Mouse (Mus musculus) myocyte (in vitro differentiated cells): ENCODE results near the gene Izumo2. TPM values are rescaled to one million over a fixed set of nuclear protein-coding genes. Genes with fewer than 3 reads are reported as not detected.

Experiments used
- H3K27me3 ChIP-seq: one replicate; pipeline ENCODE4 v1.6.1; 2011; ENCODE audit not compliant: control insufficient read depth, insufficient read depth, insufficient read length
- H3K36me3 ChIP-seq: one replicate; pipeline ENCODE4 v1.6.1; 2011; ENCODE audit not compliant: control insufficient read depth, insufficient read depth
- H3K4me2 ChIP-seq: one replicate; pipeline ENCODE4 v1.6.1; 2011; ENCODE audit warnings: low read depth, control low read depth
- H3K4me3 ChIP-seq: one replicate; pipeline ENCODE4 v1.5.1; 2011; ENCODE audit warnings: mild to moderate bottlenecking, control low read depth, moderate library complexity
- H3K79me2 ChIP-seq: one replicate; pipeline ENCODE4 v1.6.1; 2011; ENCODE audit not compliant: control insufficient read depth, insufficient read depth
- H3ac ChIP-seq: one replicate; pipeline ENCODE4 v1.6.1; 2011; ENCODE audit not compliant: control insufficient read depth, insufficient read length
- CEBPB ChIP-seq: IDR thresholded peaks from 2 replicates; pipeline ENCODE4 v1.6.1; 2011; ENCODE audit warnings: mild to moderate bottlenecking, moderate library complexity; ENCODE audit not compliant: poor library complexity, insufficient read depth, severe bottlenecking
- E2F4 ChIP-seq: IDR thresholded peaks from one replicate; pipeline ENCODE4 v1.6.1; 2011; ENCODE audit warnings: mild to moderate bottlenecking, control low read depth, moderate library complexity; ENCODE audit not compliant: insufficient read depth
- MAX ChIP-seq: IDR thresholded peaks from one replicate; pipeline ENCODE4 v1.6.1; 2011; ENCODE audit warnings: low read depth, mild to moderate bottlenecking, control low read depth
- MYOD1 ChIP-seq, 3 experiments: IDR thresholded peaks; one replicate each; pipeline ENCODE4 v1.6.1; 2011; ENCODE audit warnings: control low read depth in 2 of 3, low read depth in 2 of 3, mild to moderate bottlenecking in 2 of 3, moderate library complexity in 1 of 3; ENCODE audit not compliant: insufficient read length in 2 of 3, control insufficient read depth in 1 of 3
- MYOG ChIP-seq, 3 experiments: IDR thresholded peaks; one replicate each; pipeline ENCODE4 v1.6.1; 2011; ENCODE audit warnings: control low read depth in 2 of 3, low read depth in 2 of 3, mild to moderate bottlenecking in 2 of 3; ENCODE audit not compliant: insufficient read length in 2 of 3, control insufficient read depth in 1 of 3, insufficient read depth in 1 of 3
- POLR2A ChIP-seq: IDR thresholded peaks from one replicate; pipeline ENCODE4 v1.6.1; 2011; ENCODE audit warnings: low read depth, mild to moderate bottlenecking, control low read depth, moderate library complexity; ENCODE audit not compliant: insufficient read length
- POLR2AphosphoS2 ChIP-seq: IDR thresholded peaks from one replicate; pipeline ENCODE4 v1.6.1; 2011; ENCODE audit warnings: low read depth, control low read depth; ENCODE audit not compliant: insufficient read length
- REST ChIP-seq: IDR thresholded peaks from one replicate; pipeline ENCODE4 v1.6.1; 2011; ENCODE audit warnings: mild to moderate bottlenecking, control low read depth, moderate library complexity; ENCODE audit not compliant: insufficient read depth, insufficient read length
- SRF ChIP-seq: IDR thresholded peaks from one replicate; pipeline ENCODE4 v1.6.1; 2011; ENCODE audit warnings: low read depth; ENCODE audit not compliant: control insufficient read depth, insufficient read length
- TCF12 ChIP-seq: IDR thresholded peaks from one replicate; pipeline ENCODE4 v1.6.1; 2011; ENCODE audit warnings: mild to moderate bottlenecking, control low read depth; ENCODE audit not compliant: poor library complexity, insufficient read depth, severe bottlenecking
- TCF3 ChIP-seq: IDR thresholded peaks from one replicate; pipeline ENCODE4 v1.6.1; 2011; ENCODE audit warnings: low read depth, control low read depth; ENCODE audit not compliant: insufficient read length
- USF1 ChIP-seq: IDR thresholded peaks from one replicate; pipeline ENCODE4 v1.6.1; 2011; ENCODE audit warnings: low read depth, mild to moderate bottlenecking, control low read depth, moderate library complexity
- polyA plus RNA-seq: library from polyadenylated mRNA; unstranded; fragments of >200 nt; fragmentation: generic; extraction: Trizol; gene quantifications from one replicate; pipeline ENCODE4 v1.2.1, GENCODE M21; 2012; ENCODE audit warnings: missing spikeins

The Izumo2 gene
- polyA plus RNA-seq: not detected

GRCm38 (mm10) chr7:44708574-44708973, at the start of gene Izumo2:
TSS of gene Izumo2 (plus strand) at chr7:44708742.
- Histone ChIP-seq H3ac (no peak within 1 kb of the TSS), H3K27me3 (no peaks in the 10 kb centered on the region), H3K4me2 (no peak within 1 kb of the TSS), H3K4me3 (no peak within 1 kb of the TSS), H3K79me2 (no peaks in the 10 kb centered on the region), H3K36me3 (no peaks in the 10 kb centered on the region)
- no peak for TF ChIP-seq SRF
- no peak for TF ChIP-seq TCF3
- no peak for TF ChIP-seq TCF12
- no peak for TF ChIP-seq REST
- TF ChIP-seq MAX: no peak
- no peak for TF ChIP-seq E2F4
- TF ChIP-seq USF1: no peak
- no peak for TF ChIP-seq POLR2AphosphoS2

GRCm38 (mm10) chr7:44661219-44661618, 47.3 kb upstream of the Izumo2 start:
- no peaks in the 10 kb centered on the region for H3K36me3 ChIP-seq
- TF ChIP-seq USF1: no peak
- TF ChIP-seq SRF: no peak
- no peak for TF ChIP-seq POLR2A
- no peak for TF ChIP-seq MYOD1 (IDR thresholded peaks at IDR 0.05; ENCODE audit: control insufficient read depth in 1 of 3, insufficient read length in 2 of 3, low read depth in 2 of 3)
- TF ChIP-seq TCF3: no peak
- TF ChIP-seq CEBPB: no peak
- TF ChIP-seq REST: no peak
- TF ChIP-seq MYOG (IDR thresholded peaks at IDR 0.05; ENCODE audit: control insufficient read depth in 1 of 3, insufficient read depth in 1 of 3, insufficient read length in 2 of 3, low read depth in 2 of 3): no peak
- TF ChIP-seq E2F4: no peak
- no peak for TF ChIP-seq MAX
- no peak for TF ChIP-seq POLR2AphosphoS2
- no peak for TF ChIP-seq TCF12
- H3K4me3 ChIP-seq: no peak overlapping the region
- H3K4me2 ChIP-seq: no peak overlapping the region
- H3K27me3 ChIP-seq: peaks cover 14% of the 10 kb centered on the region
- H3K79me2 ChIP-seq: no peaks in the 10 kb centered on the region
- no peak overlapping the region for H3ac ChIP-seq

DNA sequence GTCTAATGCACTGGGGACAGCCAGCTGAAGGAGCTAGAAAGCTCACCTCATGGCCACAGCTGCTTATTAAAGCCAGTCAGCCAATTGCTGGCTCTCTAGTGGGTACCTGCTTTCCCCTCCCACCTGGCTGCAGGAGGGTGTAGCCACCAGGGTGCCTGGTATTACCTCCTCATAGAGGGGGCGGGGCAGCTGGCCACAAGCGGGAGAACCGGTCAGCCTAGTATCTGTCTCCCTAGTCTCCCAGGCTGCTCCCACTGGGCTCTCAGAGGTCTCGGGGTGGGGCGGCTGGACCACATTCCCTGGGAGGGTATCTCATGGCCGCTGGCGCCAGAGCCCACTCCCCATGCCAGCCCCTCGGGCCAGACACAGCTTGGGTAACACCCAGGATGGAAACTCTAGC, 46.4 kb upstream of the Izumo2 start:
- Histone ChIP-seq H3K27me3 (peaks cover 10% of the 10 kb centered on the region), H3ac (no peak overlapping the region), H3K4me3 (no peak overlapping the region), H3K36me3 (no peaks in the 10 kb centered on the region), H3K79me2 (no peaks in the 10 kb centered on the region), H3K4me2 (no peak overlapping the region)
- TF ChIP-seq POLR2AphosphoS2: no peak
- TF ChIP-seq USF1: no peak
- no peak for TF ChIP-seq MAX
- no peak for TF ChIP-seq POLR2A
- TF ChIP-seq MYOD1 (IDR thresholded peaks at IDR 0.05; ENCODE audit: control insufficient read depth in 1 of 3, insufficient read length in 2 of 3, low read depth in 2 of 3): no peak
- no peak for TF ChIP-seq REST
- TF ChIP-seq CEBPB: no peak
- TF ChIP-seq SRF: no peak

DNA sequence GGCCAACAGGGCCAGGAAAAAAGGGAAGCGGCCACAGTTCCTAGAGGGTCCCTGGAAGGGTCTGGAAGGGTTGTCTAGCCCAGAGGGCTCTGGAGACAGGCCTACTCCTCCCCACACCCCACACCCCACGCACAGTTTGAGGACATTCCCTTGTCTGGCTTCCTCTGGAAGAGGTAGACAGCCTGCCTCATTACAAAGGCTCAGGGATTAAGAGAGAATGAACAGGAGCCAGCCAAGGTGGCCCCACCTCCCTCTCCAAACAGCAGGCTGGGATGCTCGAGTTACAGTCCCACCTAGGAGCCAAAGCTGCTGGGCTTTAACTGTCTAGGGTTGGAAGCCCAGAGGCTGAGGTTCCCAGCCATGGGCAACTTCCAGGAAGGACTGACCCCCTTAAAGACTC, 46.0 kb upstream of the Izumo2 start:
- no peak for TF ChIP-seq MYOG (IDR thresholded peaks at IDR 0.05; ENCODE audit: control insufficient read depth in 1 of 3, insufficient read depth in 1 of 3, insufficient read length in 2 of 3, low read depth in 2 of 3)
- Histone ChIP-seq H3ac (no peak overlapping the region), H3K36me3 (no peaks in the 10 kb centered on the region), H3K4me2 (no peak overlapping the region), H3K79me2 (no peaks in the 10 kb centered on the region), H3K4me3 (no peak overlapping the region), H3K27me3 (peaks cover 6% of the 10 kb centered on the region)

- no peak overlapping the region for H3ac ChIP-seq
- no peaks in the 10 kb centered on the region for H3K79me2 ChIP-seq
- no peaks in the 10 kb centered on the region for H3K36me3 ChIP-seq
- no peak overlapping the region for H3K4me2 ChIP-seq
- no peak overlapping the region for H3K4me3 ChIP-seq
- peaks cover 7% of the 10 kb centered on the region for H3K27me3 ChIP-seq
- TF ChIP-seq MYOG (IDR thresholded peaks at IDR 0.05; ENCODE audit: control insufficient read depth in 1 of 3, insufficient read depth in 1 of 3, insufficient read length in 2 of 3, low read depth in 2 of 3) (no peak), REST (no peak), POLR2AphosphoS2 (no peak), USF1 (no peak), CEBPB (no peak), SRF (no peak), E2F4 (no peak), MYOD1 (IDR thresholded peaks at IDR 0.05; ENCODE audit: control insufficient read depth in 1 of 3, insufficient read length in 2 of 3, low read depth in 2 of 3) (no peak), POLR2A (no peak), TCF12 (no peak), TCF3 (no peak), MAX (no peak)
Observed at GRCm38 (mm10) chr7:44663546-44663945, 45.0 kb upstream of the Izumo2 start.
